In the genomic region with DNA sequence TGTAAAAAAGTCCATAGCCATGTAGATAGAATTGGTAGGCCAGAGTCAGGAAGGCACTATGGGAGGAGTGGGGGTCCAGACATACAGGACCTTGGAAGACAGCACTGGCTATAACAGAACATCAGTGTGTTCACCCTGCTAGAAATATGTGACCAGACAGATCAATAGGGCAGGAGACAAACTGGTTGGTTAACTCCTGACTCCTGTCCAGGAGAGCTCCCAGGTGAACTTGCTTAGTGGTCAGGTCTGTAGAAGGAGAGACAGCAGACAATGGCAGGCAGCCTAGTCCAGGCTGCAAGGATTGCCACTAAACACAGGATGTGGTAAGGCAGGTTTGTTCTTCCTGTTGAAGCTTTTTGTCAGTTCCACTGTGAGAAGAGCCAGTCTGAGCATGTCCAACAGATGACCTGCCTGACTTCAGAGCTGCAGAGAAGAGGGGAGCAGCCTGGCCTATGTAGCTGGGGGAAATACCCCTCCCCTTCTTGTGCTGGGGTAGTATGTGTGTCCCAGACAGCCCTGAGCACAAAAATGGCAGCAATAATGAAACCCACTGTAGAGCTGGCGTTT, we compare ENCODE assay signal across 18 mouse cellular contexts. TPM values are rescaled to one million over a fixed set of nuclear protein-coding genes. Genes with fewer than 3 reads are reported as not detected.
DNase-seq lines count a peak whose midpoint lies in the region; ATAC-seq lines count a peak whose summit lies in the region.
"Had no signal": no experiment of that assay in that cellular context is flagged by ENCODE, and none has a peak within 500 bp of the region (broad histone marks: within the 10 kb centered on the region; RNA-seq: fewer than 3 reads in every experiment).

No protein-coding gene starts in this region.

- 76% methylated on average over 1 of the region's 1 CpGs for WGBS in lung, embryonic 16.5 days

- intact Hi-C loops in left cerebral cortex, postnatal 25 days (cut with DNase I): no loop called here

- H3K4me2 ChIP-seq in lung, embryonic 16.5 days (ENCODE audit: low read depth, low read length): no peak overlapping the region
- H3K4me2 ChIP-seq: hindbrain, embryonic 15.5 days; limb, embryonic 13.5 days had no signal

- no peaks in the 10 kb centered on the region for H3K9me3 ChIP-seq in lung, embryonic 16.5 days (ENCODE audit: control insufficient read depth, low read length)
- H3K9me3 ChIP-seq: hindbrain, embryonic 15.5 days; limb, embryonic 13.5 days had no signal

- H3K27ac ChIP-seq in lung, embryonic 16.5 days (ENCODE audit: low read length): no peak overlapping the region
- H3K27ac ChIP-seq: hindbrain, embryonic 15.5 days; limb, embryonic 13.5 days had no signal

- peaks cover 52% of the 10 kb centered on the region for H3K36me3 ChIP-seq in lung, embryonic 16.5 days (ENCODE audit: control insufficient read depth, insufficient read depth, low read length)

- 0 out of 2 replicates have a peak, but pooled peaks have one; percentile 20 for ATAC-seq in lung, embryonic 16.5 days (ENCODE audit: low read depth)
- ATAC-seq: midbrain, embryonic 16.5 days had no signal

- H3K4me3 ChIP-seq in lung, embryonic 16.5 days (ENCODE audit: low read length): no peak overlapping the region
- H3K4me3 ChIP-seq: erythroblast, embryonic 14.5 days; hindbrain, embryonic 15.5 days; limb, embryonic 13.5 days had no signal

- no peak for DNase-seq in lung, postnatal 10 days
- peak; percentile 32 to 46 for DNase-seq in CD8-positive naive resting alpha-beta T cell, adult 2 months (ENCODE audit: low read depth in 2 of 2, low spot score in 2 of 2)
- DNase-seq in induced T-regulatory cell, adult 2 months (ENCODE audit: low read depth): peak; percentile 69
- peak; percentile 49 for DNase-seq in thymus, postnatal 14 days
- DNase-seq in frontal cortex, postnatal 25 days (ENCODE audit: low spot score in 2 of 2): no peak
- DNase-seq in left cerebral cortex, postnatal 25 days (ENCODE audit: low spot score in 2 of 2): no peak
- DNase-seq: adrenal gland, postnatal 25 days; kidney, postnatal 36 days; lung, postnatal 36 days; right cerebral cortex, postnatal 25 days had no signal

- no peaks in the 10 kb centered on the region for H3K27me3 ChIP-seq in lung, embryonic 16.5 days (ENCODE audit: control insufficient read depth, insufficient read depth, low read depth, low read length)
- H3K27me3 ChIP-seq: hindbrain, embryonic 15.5 days; limb, embryonic 13.5 days had no signal

- no peaks in the 10 kb centered on the region for H3K4me1 ChIP-seq in lung, embryonic 16.5 days (replicated peaks; ENCODE audit: control insufficient read depth, insufficient read depth, low read length)
- H3K4me1 ChIP-seq: hindbrain, embryonic 15.5 days; limb, embryonic 13.5 days had no signal

- no peak overlapping the region for H3K9ac ChIP-seq in lung, embryonic 16.5 days (ENCODE audit: low read length)
- H3K9ac ChIP-seq: hindbrain, embryonic 15.5 days; limb, embryonic 13.5 days had no signal

RNA-seq across cellular contexts. Expression of a gene that starts 11.0 kb away (rescaled TPM):
- 0.11 and 0.43 TPM in 2 replicates for polyA plus RNA-seq in lung, embryonic 16.5 days (2015; fragmentation: Nextera tagmentation; extraction: Ambion mirVana)
- total RNA-seq in left cerebral cortex, postnatal 25 days (2021): under 1 TPM; 0.41 to 0.66 TPM
- total RNA-seq: adrenal gland, postnatal 25 days; granulocyte monocyte progenitor cell, adult 5-6 weeks had no signal
- polyA plus RNA-seq: erythroblast, embryonic 14.5 days had no signal

RNA-seq across cellular contexts. Expression of a gene that starts 23.9 kb away (rescaled TPM):
- polyA plus RNA-seq in lung, embryonic 16.5 days (2015; fragmentation: Nextera tagmentation; extraction: Ambion mirVana): 2.0 and 2.6 TPM in 2 replicates
- total RNA-seq in left cerebral cortex, postnatal 25 days (2021): not detected
- total RNA-seq: adrenal gland, postnatal 25 days; granulocyte monocyte progenitor cell, adult 5-6 weeks; left cerebral cortex, adult 18-20 months had no signal
- polyA plus RNA-seq: erythroblast, embryonic 14.5 days had no signal

RNA-seq across cellular contexts. Expression of a gene that starts 24.7 kb away (rescaled TPM):
- polyA plus RNA-seq in lung, embryonic 16.5 days (2015; fragmentation: Nextera tagmentation; extraction: Ambion mirVana): 52.7 and 53.6 TPM in 2 replicates
- total RNA-seq in left cerebral cortex, postnatal 25 days (2021): 10 to 100 TPM; 71.8 to 76.6 TPM

RNA-seq across cellular contexts. Expression of a gene that starts 24.8 kb away (rescaled TPM):
- 45.1 and 50.2 TPM in 2 replicates for polyA plus RNA-seq in lung, embryonic 16.5 days (2015; fragmentation: Nextera tagmentation; extraction: Ambion mirVana)
- 10 to 100 TPM; 33.4 to 34.6 TPM for total RNA-seq in left cerebral cortex, postnatal 25 days (2021)

RNA-seq across cellular contexts. Expression of a gene that starts 26.2 kb away (rescaled TPM):
- 0.15 and 0.35 TPM in 2 replicates for polyA plus RNA-seq in lung, embryonic 16.5 days (2015; fragmentation: Nextera tagmentation; extraction: Ambion mirVana)
- total RNA-seq in left cerebral cortex, postnatal 25 days (2021): not detected
- total RNA-seq: granulocyte monocyte progenitor cell, adult 5-6 weeks; left cerebral cortex, adult 18-20 months had no signal
- polyA plus RNA-seq: erythroblast, embryonic 14.5 days; heart, postnatal 0 days; hindbrain, embryonic 15.5 days; limb, embryonic 13.5 days; midbrain, embryonic 16.5 days had no signal

Comparison
In these comparisons a context has a peak if more than half of its experiments do, and no peak if none do; other contexts are left out.
1. DNase-seq: peak in CD8-positive naive resting alpha-beta T cell, adult 2 months (2 of 2), induced T-regulatory cell, adult 2 months (single experiment) and thymus, postnatal 14 days (single experiment); none in lung, postnatal 10 days (single experiment), frontal cortex, postnatal 25 days (0 of 2) and left cerebral cortex, postnatal 25 days (0 of 2).